In the genomic region with DNA sequence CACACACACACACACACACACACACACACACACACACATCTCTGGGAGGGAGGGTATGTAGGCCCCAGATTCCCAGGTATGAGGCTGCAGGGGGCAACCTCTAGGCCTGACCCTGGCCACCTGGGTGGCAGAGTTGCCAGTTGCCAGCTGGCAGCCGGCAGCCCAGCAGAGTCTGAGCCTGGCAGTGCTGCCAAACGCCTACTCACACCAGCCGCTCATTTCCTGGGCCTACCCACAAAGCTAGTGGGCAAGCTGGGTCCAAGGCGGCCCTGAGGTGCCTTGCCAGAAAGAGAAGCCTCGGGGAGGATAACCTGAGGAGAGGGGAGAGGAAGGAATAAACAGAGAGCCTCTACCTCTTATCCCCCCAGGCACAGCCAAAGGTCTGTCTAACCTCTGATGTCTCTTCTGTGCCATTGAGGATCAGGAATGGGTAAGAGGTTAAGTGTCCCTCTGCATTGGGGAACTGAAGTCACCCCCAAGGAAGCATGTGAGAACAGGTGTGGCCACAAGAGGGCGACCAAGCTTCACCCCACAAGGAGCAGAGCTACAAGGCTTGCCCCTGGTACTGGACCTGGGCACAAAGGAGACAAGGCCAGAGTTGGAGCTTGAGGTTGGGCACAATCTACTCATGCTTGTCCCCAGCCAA, we compare ENCODE assay signal across 9 mouse cellular contexts.
A peak's percentile ranks its signal among the peaks of the same experiment; 100 is the strongest.
DNase-seq lines count a peak whose midpoint lies in the region; ATAC-seq lines count a peak whose summit lies in the region.
"Had no signal": no experiment of that assay in that cellular context is flagged by ENCODE, and none has a peak within 500 bp of the region (broad histone marks: within the 10 kb centered on the region; RNA-seq: fewer than 3 reads in every experiment).

No protein-coding gene starts in this region.

- H3K9ac ChIP-seq in lung, embryonic 16.5 days (ENCODE audit: low read length): no peak overlapping the region
- H3K9ac ChIP-seq: heart, embryonic 13.5 days had no signal

- H3K27me3 ChIP-seq in lung, embryonic 16.5 days (ENCODE audit: control insufficient read depth, insufficient read depth, low read depth, low read length): no peaks in the 10 kb centered on the region

- 0 out of 2 replicates have a peak, but pooled peaks cover 2% of the 10 kb centered on the region for H3K4me1 ChIP-seq in lung, embryonic 16.5 days (replicated peaks; ENCODE audit: control insufficient read depth, insufficient read depth, low read length)

- no peak overlapping the region for H3K4me2 ChIP-seq in lung, embryonic 16.5 days (ENCODE audit: low read depth, low read length)
- H3K4me2 ChIP-seq: heart, embryonic 13.5 days had no signal

- 56% methylated on average over 6 of the region's 6 CpGs for WGBS in lung, embryonic 16.5 days

- ATAC-seq in granulocyte monocyte progenitor cell, adult 5-6 weeks (replicated peaks; ENCODE audit: poor library complexity, severe bottlenecking): peak; percentile 73
- ATAC-seq in lung, embryonic 16.5 days (ENCODE audit: low read depth): peak; percentile 32

- H3K27ac ChIP-seq in lung, embryonic 16.5 days (ENCODE audit: low read length): no peak overlapping the region
- H3K27ac ChIP-seq: heart, embryonic 13.5 days had no signal

- no peaks in the 10 kb centered on the region for H3K36me3 ChIP-seq in lung, embryonic 16.5 days (ENCODE audit: control insufficient read depth, insufficient read depth, low read length)
- H3K36me3 ChIP-seq: heart, embryonic 13.5 days had no signal

- DNase-seq in CD4-positive helper T cell, adult 2 months (ENCODE audit: low read depth, low spot score): peak; percentile 27
- DNase-seq in adrenal gland, adult 8-10 months: peak; percentile 66
- peak; percentile 75 for DNase-seq in embryo, embryonic 11 days
- DNase-seq in layer of hippocampus, adult 18-20 months (ENCODE audit: low spot score in 2 of 2): peak; percentile 67 to 83
- peak; percentile 84 for DNase-seq in retina, embryonic 14.5 days (ENCODE audit: low spot score)
- DNase-seq in thymus, postnatal 4 days: peak; percentile 79

- no peak overlapping the region for H3K4me3 ChIP-seq in lung, embryonic 16.5 days (ENCODE audit: low read length)
- H3K4me3 ChIP-seq: heart, embryonic 13.5 days had no signal

- no peaks in the 10 kb centered on the region for H3K9me3 ChIP-seq in lung, embryonic 16.5 days (ENCODE audit: control insufficient read depth, low read length)
- H3K9me3 ChIP-seq: heart, embryonic 13.5 days had no signal

Comparison
In these comparisons a context has a peak if more than half of its experiments do, and no peak if none do; other contexts are left out.
1. DNase-seq: peak in every context shown above with its lines; median percentile 84 in retina, embryonic 14.5 days; 79 in thymus, postnatal 4 days; 75 in embryo, embryonic 11 days; 75 in layer of hippocampus, adult 18-20 months; 66 in adrenal gland, adult 8-10 months; 27 in CD4-positive helper T cell, adult 2 months.